Mouse (Mus musculus): ENCODE measurements around the gene Acsl1.

GRCm38 (mm10) chr8:46431921-46432320 lies 38.9 kb upstream of the Acsl1 start:
- TF ChIP-seq EP300 (IDR thresholded peaks at IDR 0.05; ENCODE audit: low read depth): no peak
- no peak for TF ChIP-seq CTCF (IDR thresholded peaks at IDR 0.05; ENCODE audit: low read depth)

All from heart, postnatal 0 days (tissue).